Mouse (Mus musculus) yolk sac, embryonic 10.5 days (tissue): ENCODE results near the gene Zmynd8.
"Not testable (repeated sequence)": the region's sequence is repeated elsewhere in the genome, so short reads cannot be mapped to it uniquely, and the experiment has no call there.

Experiments used
- DNase-seq: peaks from one replicate; pipeline ENCODE4 v3.0.0-alpha.2; 2017; ENCODE audit warnings: low spot score

Gene Zmynd8

GRCm38 (mm10) chr2:165808179-165808975 lies 90.4 kb downstream of the Zmynd8 start:
- no peak for DNase-seq

GRCm38 (mm10) chr2:165800174-165800573 lies 98.6 kb downstream of the Zmynd8 start:
- not testable (repeated sequence) for DNase-seq

GRCm38 (mm10) chr2:165797876-165798275 lies 100.9 kb downstream of the Zmynd8 start:
- no peak for DNase-seq

GRCm38 (mm10) chr2:165793283-165793638 lies 105.6 kb downstream of the Zmynd8 start:
- no peak for DNase-seq

- DNase-seq, result no peak
Measured at GRCm38 (mm10) chr2:165792431-165793282, 106.2 kb downstream of the Zmynd8 start.

GRCm38 (mm10) chr2:165791657-165792056 lies 107.2 kb downstream of the Zmynd8 start:
- no peak for DNase-seq

GRCm38 (mm10) chr2:165791026-165791425 lies 107.8 kb downstream of the Zmynd8 start:
- no peak for DNase-seq

GRCm38 (mm10) chr2:165789667-165790066 lies 109.1 kb downstream of the Zmynd8 start:
- DNase-seq, result no peak

GRCm38 (mm10) chr2:165788796-165789195 lies 110.0 kb downstream of the Zmynd8 start:
- DNase-seq, result no peak

- DNase-seq, result no peak
Measured at GRCm38 (mm10) chr2:165788005-165788404, 110.8 kb downstream of the Zmynd8 start.

- no peak for DNase-seq
Measured at GRCm38 (mm10) chr2:165786467-165786866, 112.3 kb downstream of the Zmynd8 start.

GRCm38 (mm10) chr2:165785312-165786036 lies 113.3 kb downstream of the Zmynd8 start:
- no peak for DNase-seq

- DNase-seq, result peak; percentile 53
Measured at GRCm38 (mm10) chr2:165782324-165782723, 116.5 kb downstream of the Zmynd8 start.

GRCm38 (mm10) chr2:165778927-165779326 lies 119.9 kb downstream of the Zmynd8 start:
- DNase-seq, result peak; percentile 50

- DNase-seq, result no peak
Measured at GRCm38 (mm10) chr2:165769375-165769948, 129.4 kb downstream of the Zmynd8 start.

GRCm38 (mm10) chr2:165768805-165769358 lies 129.9 kb downstream of the Zmynd8 start:
- no peak for DNase-seq

- no peak for DNase-seq
Measured at GRCm38 (mm10) chr2:165759421-165759985, 139.3 kb downstream of the Zmynd8 start.

GRCm38 (mm10) chr2:165758534-165758933 lies 140.3 kb downstream of the Zmynd8 start:
- DNase-seq, result no peak

GRCm38 (mm10) chr2:165757799-165758198 lies 141.0 kb downstream of the Zmynd8 start:
- no peak for DNase-seq

- DNase-seq, result no peak
Measured at GRCm38 (mm10) chr2:165752704-165753103, 146.1 kb downstream of the Zmynd8 start.

- no peak for DNase-seq
Measured at GRCm38 (mm10) chr2:165751068-165751467, 147.7 kb downstream of the Zmynd8 start.
